Mouse (Mus musculus) forebrain, embryonic 12.5 days (tissue): ENCODE measurements around the gene Il21r. TPM values are rescaled to one million over a fixed set of nuclear protein-coding genes. Genes with fewer than 3 reads are reported as not detected.

ENCODE experiments used
- ATAC-seq: fragments of 200-750 bp; cut with Nextera tagmentation; 2 replicates; pipeline ENCODE4 v1.8.0; 2017; ENCODE audit warnings: moderate TSS enrichment; ENCODE audit not compliant: low FRiP score
- H3K27ac ChIP-seq: fragments of 300-500 bp; sonication (generic); 2 replicates; pipeline ENCODE4 v1.5.1; 2016; ENCODE audit warnings: mild to moderate bottlenecking
- H3K27me3 ChIP-seq: fragments of 300-500 bp; sonication (generic); 2 replicates; pipeline ENCODE4 v1.6.1; 2016; ENCODE audit warnings: mild to moderate bottlenecking
- H3K36me3 ChIP-seq: fragments of 300-500 bp; sonication (generic); replicated peaks from 2 replicates; pipeline ENCODE4 v1.6.1; 2016; ENCODE audit warnings: mild to moderate bottlenecking
- H3K4me1 ChIP-seq: fragments of 300-500 bp; sonication (generic); 2 replicates; pipeline ENCODE4 v1.6.1; 2016
- H3K4me2 ChIP-seq: fragments of 300-500 bp; sonication (generic); 2 replicates; pipeline ENCODE4 v1.6.1; 2016; ENCODE audit warnings: mild to moderate bottlenecking, moderate library complexity
- H3K4me3 ChIP-seq: fragments of 300-500 bp; sonication (generic); replicated peaks from 2 replicates; pipeline ENCODE4 v1.5.1; 2016; ENCODE audit warnings: mild to moderate bottlenecking
- H3K9ac ChIP-seq: fragments of 300-500 bp; sonication (generic); 2 replicates; pipeline ENCODE4 v1.6.1; 2016; ENCODE audit warnings: mild to moderate bottlenecking
- H3K9me3 ChIP-seq: fragments of 300-500 bp; sonication (generic); 2 replicates; pipeline ENCODE4 v1.6.1; 2016
- WGBS: fragments of 180-500 bp; shearing (Covaris S2); methylation state at CpG from one replicate; pipeline ENCODE4 v1.1.7; 2016; 5-methylcytosine and 5-hydroxymethylcytosine counted together
- polyA plus RNA-seq: library from polyadenylated mRNA; unstranded; fragments of >200 nt; fragmentation: Nextera tagmentation; extraction: Ambion mirVana; gene quantifications from 2 replicates; pipeline ENCODE4 v1.2.1, GENCODE M21; 2016

Gene Il21r
- polyA plus RNA-seq, 1 experiment from 2014 or later = 0.31 TPM

DNA sequence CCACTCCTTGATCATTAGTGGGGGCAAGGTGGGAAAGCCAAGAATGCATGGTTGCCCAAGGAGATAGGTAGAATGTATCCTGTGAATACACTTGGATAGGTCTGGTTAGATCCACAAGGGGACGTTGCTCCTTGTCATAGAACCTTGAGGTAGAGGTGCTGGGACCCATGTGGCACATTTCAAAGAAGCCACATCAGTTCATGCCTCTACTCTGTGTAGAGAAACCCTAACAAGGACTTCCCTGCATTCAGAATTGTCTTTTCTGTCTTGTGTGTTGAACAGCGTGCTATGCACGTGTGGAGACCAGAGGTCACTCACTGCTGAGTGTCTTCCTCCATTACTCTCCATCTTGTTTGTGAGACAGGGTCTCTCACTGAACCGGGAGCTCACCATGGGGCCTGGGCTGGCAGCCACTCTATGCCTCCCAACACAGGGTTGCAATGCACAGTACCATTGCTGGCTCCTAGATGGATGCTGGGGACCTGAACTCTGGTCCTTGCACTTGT is 5.0 kb downstream of the Il21r start:
- Histone ChIP-seq H3K27me3 (no peaks in the 10 kb centered on the region), H3K36me3 (no peaks in the 10 kb centered on the region), H3K9ac (no peak overlapping the region), H3K4me3 (no peak overlapping the region), H3K27ac (no peak overlapping the region), H3K4me2 (no peak overlapping the region), H3K9me3 (no peaks in the 10 kb centered on the region), H3K4me1 (no peaks in the 10 kb centered on the region)
- 89% methylated on average over 4 of the region's 4 CpGs for WGBS
- ATAC-seq = no peak

DNA sequence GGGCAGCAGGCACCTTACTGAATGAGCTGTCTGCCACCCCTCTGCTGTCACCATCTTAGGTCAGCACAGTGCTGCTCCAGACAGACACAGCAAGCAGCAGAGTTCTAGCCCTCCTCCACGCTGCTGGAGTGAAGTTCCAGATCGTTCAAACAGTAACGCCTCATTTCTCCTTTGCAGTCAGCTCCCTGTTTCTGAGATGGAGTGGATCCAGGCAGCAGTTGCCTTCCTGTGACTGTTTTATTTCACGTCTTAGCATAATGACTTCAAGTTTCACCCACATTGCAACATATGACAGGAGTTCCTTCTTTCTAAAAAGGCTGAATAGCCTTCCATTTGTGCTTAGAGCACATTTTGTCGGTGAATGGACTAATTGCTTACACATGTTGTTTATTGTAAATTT is 10.3 kb downstream of the Il21r start:
- Histone ChIP-seq H3K27me3 (no peaks in the 10 kb centered on the region), H3K9me3 (no peaks in the 10 kb centered on the region)
- no peak for ATAC-seq

DNA sequence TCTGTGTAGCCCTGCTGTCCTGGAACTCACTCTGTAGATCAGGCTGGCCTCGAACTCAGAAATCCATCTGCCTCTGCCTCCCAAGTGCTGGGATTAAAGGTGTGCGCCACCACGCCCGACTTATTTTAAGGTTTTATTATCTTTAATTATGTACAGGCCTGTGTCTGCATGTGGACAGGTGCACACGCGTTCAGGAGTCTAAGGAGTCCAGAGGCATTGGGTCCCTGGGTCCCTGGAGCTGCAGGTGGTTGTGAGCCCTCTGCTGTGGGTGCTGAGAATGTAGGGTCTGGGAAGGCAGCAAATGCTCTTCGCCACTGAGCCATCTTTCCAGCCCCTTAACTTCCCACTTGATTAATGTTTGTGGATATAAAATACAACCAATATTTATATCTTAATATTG is 12.2 kb downstream of the Il21r start:
- no peaks in the 10 kb centered on the region for H3K27me3 ChIP-seq
- no peak overlapping the region for H3K4me3 ChIP-seq
- ATAC-seq = no peak
- H3K9me3 ChIP-seq = no peaks in the 10 kb centered on the region
- no peaks in the 10 kb centered on the region for H3K4me1 ChIP-seq
- no peak overlapping the region for H3K9ac ChIP-seq
- no peak overlapping the region for H3K4me2 ChIP-seq
- no peaks in the 10 kb centered on the region for H3K36me3 ChIP-seq
- no peak overlapping the region for H3K27ac ChIP-seq
- 93% methylated on average over 7 of the region's 7 CpGs for WGBS

More for the DNA sequence above, 10.3 kb downstream of the Il21r start:
- WGBS = 81% methylated on average over 5 of the region's 5 CpGs
- Histone ChIP-seq H3K4me3 (no peak overlapping the region), H3K36me3 (no peaks in the 10 kb centered on the region), H3K4me1 (no peaks in the 10 kb centered on the region), H3K4me2 (no peak overlapping the region), H3K9ac (no peak overlapping the region), H3K27ac (no peak overlapping the region)

DNA sequence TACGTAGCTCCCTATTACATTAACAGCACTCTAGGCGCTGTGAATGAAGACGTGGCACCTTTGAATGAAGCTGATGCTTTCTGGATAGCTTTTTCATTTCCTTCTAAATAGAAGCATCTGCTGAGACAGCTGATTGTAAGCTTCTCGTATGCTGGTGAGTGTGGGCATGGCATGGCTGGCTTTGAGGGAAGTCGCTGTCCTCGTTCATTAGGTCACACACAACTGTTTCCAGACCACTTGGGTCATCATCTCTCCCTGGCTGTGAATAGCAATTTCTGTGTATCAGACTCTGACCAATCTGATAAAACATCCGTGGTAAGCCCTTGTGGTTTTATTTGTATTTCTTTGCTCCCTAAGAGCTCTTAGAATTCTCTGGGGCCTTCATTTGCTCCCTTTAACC is 14.8 kb downstream of the Il21r start:
- Histone ChIP-seq H3K4me1 (no peaks in the 10 kb centered on the region), H3K4me2 (no peak overlapping the region), H3K9ac (no peak overlapping the region), H3K9me3 (no peaks in the 10 kb centered on the region), H3K4me3 (no peak overlapping the region), H3K36me3 (no peaks in the 10 kb centered on the region), H3K27me3 (no peaks in the 10 kb centered on the region), H3K27ac (no peak overlapping the region)
- WGBS = 88% methylated on average over 7 of the region's 7 CpGs
- ATAC-seq = no peak

DNA sequence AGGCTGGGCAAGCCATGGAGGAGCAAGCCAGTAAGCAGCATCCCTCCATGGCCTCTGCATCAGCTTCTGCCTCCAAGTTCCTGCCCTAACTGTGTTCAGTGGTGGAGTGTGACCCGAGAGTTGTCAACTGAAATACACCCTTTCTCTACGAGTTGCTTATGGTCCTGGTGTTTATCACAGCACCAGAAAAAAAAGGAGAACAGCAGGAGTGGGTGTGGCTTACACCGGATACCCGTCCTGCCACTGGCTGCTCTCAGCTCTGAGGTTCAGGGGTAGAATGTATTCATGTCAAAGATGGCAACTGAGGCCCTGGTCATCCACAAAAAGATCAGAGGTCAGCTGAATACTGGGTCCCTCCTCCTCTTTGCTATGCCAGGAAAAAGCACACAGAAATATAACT is 16.8 kb downstream of the Il21r start:
- Histone ChIP-seq H3K36me3 (no peaks in the 10 kb centered on the region), H3K27ac (no peak overlapping the region), H3K4me2 (no peak overlapping the region), H3K4me1 (no peaks in the 10 kb centered on the region), H3K9ac (no peak overlapping the region), H3K9me3 (no peaks in the 10 kb centered on the region), H3K27me3 (no peaks in the 10 kb centered on the region), H3K4me3 (no peak overlapping the region)
- no peak for ATAC-seq
- 87% methylated on average over 4 of the region's 4 CpGs for WGBS

DNA sequence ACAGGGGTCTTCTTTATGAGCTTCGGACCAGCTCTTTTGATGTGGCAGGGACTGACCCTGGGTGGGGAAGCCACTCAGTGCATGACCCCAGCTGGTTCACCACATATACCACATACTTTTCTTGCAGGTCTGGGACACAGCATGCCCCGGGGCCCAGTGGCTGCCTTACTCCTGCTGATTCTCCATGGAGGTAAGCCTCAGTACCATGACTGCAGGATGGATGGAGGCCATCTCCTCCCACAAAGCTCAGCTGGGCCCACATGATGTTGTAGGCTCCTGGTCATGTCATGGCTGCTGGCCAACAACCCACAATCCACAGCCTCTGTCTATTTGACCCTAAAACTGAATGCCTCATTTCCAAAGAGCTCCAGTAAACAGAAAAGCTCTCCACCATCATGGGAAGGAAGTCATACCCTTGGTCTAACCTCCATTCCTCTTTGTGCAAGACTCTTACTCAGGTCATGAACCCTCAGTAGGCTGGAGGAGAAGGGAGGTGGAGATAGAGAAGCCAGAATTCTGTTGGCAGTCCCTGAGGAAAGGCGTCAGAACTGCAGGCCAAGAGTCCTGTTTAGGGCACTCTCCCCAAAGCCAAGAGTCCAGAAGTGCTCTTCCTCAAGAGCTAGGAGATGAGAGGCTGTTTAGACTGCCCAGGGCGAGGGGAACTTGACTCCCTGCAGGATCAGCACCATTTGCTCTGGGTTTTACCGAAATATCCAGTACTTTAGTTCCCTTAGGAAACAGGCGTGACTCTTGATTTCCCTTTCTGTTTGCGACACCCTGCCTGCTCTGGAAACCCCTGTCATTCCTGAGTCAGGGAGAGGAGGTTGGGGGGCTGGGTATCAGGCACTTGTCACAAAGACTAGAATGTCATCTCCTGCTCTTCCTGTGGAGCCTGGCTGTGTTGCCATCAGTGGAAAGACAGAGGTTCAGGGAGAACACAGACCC is 19.8 kb downstream of the Il21r start:
- Histone ChIP-seq H3K4me1 (no peaks in the 10 kb centered on the region), H3K27me3 (no peaks in the 10 kb centered on the region), H3K4me2 (no peak overlapping the region), H3K9me3 (no peaks in the 10 kb centered on the region), H3K9ac (no peak overlapping the region), H3K36me3 (no peaks in the 10 kb centered on the region), H3K4me3 (no peak overlapping the region), H3K27ac (no peak overlapping the region)
- ATAC-seq = no peak
- WGBS = 81% methylated on average over 7 of the region's 7 CpGs

DNA sequence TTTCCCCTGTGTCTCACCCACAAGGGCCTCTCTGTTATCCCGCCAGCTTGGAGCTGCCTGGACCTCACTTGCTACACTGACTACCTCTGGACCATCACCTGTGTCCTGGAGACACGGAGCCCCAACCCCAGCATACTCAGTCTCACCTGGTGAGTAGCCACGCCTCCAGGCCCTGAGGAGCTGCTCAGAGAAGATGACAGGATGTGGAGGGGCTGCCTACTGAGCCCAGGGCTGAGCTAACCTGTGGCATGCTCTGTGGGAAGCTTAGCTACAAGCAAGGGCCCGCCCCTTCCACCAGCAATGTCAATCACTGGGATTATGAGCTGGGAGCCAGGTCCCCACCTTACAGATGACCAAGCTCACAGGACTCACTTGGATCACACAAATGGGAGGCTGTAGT is 22.0 kb downstream of the Il21r start:
- WGBS = 70% methylated on average over 4 of the region's 4 CpGs

DNA sequence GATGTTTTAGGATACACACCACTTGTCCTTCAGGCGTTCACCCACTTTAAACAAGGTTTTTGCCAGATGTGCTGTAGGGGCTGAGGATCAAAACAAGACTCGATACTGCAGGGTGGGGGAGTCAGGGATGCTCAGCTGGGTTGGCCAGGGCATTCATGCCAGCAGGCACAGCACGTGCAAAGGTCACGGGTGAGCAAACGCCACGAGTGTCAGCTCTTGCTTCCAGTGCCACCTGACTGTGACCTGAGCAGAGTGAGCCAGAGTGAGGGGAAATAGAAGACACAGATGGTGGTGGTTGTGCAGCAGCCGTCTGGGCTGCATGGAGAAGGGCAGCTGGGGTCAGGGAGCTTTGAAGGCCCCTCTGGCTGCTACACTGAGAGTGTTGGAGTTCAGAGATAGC is 22.6 kb downstream of the Il21r start:
- Histone ChIP-seq H3K4me3 (no peak overlapping the region), H3K4me2 (no peak overlapping the region), H3K27ac (no peak overlapping the region), H3K27me3 (no peaks in the 10 kb centered on the region), H3K9me3 (peaks cover 4% of the 10 kb centered on the region; the same call in 1 of the 2 replicates), H3K9ac (no peak overlapping the region), H3K36me3 (no peaks in the 10 kb centered on the region), H3K4me1 (no peaks in the 10 kb centered on the region)
- 71% methylated on average over 7 of the region's 7 CpGs for WGBS
- no peak for ATAC-seq

More for the DNA sequence above, 22.0 kb downstream of the Il21r start:
- Histone ChIP-seq H3K4me3 (no peak overlapping the region), H3K9ac (no peak overlapping the region), H3K4me1 (no peaks in the 10 kb centered on the region), H3K9me3 (peaks cover 4% of the 10 kb centered on the region; the same call in 1 of the 2 replicates), H3K27ac (no peak overlapping the region), H3K36me3 (no peaks in the 10 kb centered on the region), H3K4me2 (no peak overlapping the region), H3K27me3 (no peaks in the 10 kb centered on the region)
- no peak for ATAC-seq

DNA sequence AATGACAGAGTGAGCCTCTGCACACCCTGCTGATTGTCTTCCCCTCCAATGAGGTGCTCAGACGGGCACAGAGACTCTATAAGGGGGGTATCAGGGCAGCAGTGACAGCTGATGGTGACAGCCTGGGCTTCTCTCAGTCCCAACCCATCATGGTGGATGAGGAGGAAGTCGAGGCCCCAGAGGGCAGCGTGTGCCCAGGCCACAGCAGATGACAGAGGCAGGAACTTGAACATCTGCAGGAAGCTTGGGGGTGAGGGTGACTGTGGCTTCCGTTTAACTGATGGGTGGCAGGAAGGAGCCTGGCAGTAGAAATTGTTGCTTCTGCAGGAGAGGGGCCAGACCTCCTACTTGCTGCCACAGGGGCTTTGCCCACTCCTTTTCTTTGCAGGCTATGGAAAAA is 27.1 kb downstream of the Il21r start:
- peaks cover 4% of the 10 kb centered on the region; the same call in 1 of the 2 replicates for H3K9me3 ChIP-seq
- 67% methylated on average over 4 of the region's 4 CpGs for WGBS
- H3K4me3 ChIP-seq = no peak overlapping the region

DNA sequence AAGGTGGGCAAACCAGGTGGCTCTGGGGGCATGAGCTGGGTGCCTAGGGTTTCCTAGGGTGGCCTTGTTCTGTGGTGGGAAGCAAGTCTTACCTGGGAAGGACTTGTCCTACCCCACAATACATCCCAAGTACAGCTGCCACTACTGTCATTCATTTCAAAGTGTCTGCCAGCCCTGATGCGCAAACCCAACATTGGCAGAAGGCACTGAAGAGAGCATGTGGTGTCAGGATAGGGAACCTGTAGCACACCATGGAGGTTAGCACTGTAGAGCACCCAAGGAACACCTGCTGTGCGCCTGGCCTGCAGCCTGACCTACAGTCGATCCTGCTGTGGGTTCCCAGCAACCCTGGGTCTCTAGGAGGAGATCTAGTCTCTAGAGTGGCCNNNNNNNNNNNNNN is 27.8 kb downstream of the Il21r start:
- Histone ChIP-seq H3K27me3 (no peaks in the 10 kb centered on the region), H3K4me1 (peaks cover 9% of the 10 kb centered on the region), H3K9ac (no peak overlapping the region), H3K4me3 (no peak overlapping the region), H3K36me3 (no peaks in the 10 kb centered on the region), H3K27ac (no peak overlapping the region), H3K4me2 (no peak overlapping the region), H3K9me3 (peaks cover 4% of the 10 kb centered on the region; the same call in 1 of the 2 replicates)
- WGBS = 92% methylated on average over 3 of the region's 3 CpGs
- ATAC-seq = no peak

More for the DNA sequence above, 27.1 kb downstream of the Il21r start:
- H3K4me1 ChIP-seq = peaks cover 9% of the 10 kb centered on the region
- no peaks in the 10 kb centered on the region for H3K27me3 ChIP-seq
- no peak overlapping the region for H3K9ac ChIP-seq
- no peak for ATAC-seq
- no peak overlapping the region for H3K4me2 ChIP-seq
- H3K27ac ChIP-seq = no peak overlapping the region
- H3K36me3 ChIP-seq = no peaks in the 10 kb centered on the region

DNA sequence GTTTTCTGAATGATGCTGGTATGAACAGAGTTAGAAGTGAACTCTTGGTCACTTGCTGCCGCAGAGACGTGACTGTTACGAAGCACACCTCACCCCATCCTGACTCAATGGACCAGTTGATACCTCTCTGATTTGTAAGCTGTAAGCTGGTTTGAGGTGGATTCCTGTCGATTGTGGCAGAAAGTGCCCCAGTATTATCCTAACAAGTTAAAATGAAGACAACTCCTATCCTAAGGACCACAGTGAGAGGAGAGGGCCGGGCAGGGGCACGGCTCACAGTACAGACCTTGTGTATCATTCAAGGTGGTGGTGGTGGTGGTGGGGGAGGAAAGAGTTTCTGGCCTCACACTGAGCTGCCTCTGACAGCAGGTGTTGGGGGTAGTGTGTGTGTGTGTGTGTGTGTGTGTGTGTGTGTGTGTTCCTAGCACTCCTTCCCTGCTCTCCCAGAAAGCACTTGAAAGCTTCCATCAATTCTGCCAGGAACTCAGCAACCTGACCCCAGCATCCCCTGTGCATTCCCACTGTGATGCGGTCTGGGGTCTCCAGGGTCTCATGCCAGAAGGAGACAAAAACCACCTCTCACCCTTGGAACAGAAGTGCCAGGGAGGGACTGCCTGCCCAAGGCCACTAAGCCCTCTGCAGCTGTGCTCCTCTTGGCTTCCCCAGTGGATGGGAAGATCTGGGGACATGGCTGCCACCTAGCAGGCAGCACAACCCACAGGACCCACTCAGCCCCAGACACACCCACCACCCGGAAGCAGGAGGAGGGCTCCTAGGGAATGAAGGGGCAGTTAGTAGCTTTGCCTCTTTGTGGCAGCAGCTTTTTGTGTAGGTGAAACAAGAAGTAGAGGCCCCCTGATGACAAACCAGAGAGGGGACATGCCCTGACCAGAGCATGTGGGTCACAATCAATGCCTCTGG is 34.3 kb downstream of the Il21r start:
- no peak for ATAC-seq
- H3K9ac ChIP-seq = no peak overlapping the region
- H3K27me3 ChIP-seq = no peaks in the 10 kb centered on the region
- H3K4me2 ChIP-seq = no peak overlapping the region
- H3K4me3 ChIP-seq = no peak overlapping the region
- no peaks in the 10 kb centered on the region for H3K9me3 ChIP-seq
- H3K36me3 ChIP-seq = peaks cover 32% of the 10 kb centered on the region
- H3K4me1 ChIP-seq = peaks cover 12% of the 10 kb centered on the region
- 87% methylated on average over 8 of the region's 8 CpGs for WGBS
- H3K27ac ChIP-seq = no peak overlapping the region

DNA sequence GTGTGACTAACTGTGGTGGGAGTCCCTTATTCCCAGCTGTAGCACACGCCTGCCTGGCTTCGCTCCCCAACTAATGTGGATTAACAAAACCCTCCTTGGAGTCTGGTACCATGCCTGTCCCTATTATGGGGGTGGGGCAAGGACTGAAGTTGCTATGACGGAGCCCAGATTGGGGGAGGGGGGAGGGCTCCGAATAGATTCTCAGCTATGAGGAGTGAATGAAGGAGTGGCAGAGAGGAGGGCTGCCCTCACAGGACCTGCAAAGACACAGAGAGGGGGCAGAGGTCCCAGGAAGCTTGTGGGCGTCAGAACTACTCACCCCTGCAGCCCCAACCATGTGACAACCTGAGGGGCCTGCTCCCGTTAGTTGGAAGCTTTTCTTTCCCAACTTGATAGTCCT is 35.1 kb downstream of the Il21r start:
- H3K27ac ChIP-seq = no peak overlapping the region
- peaks cover 41% of the 10 kb centered on the region for H3K36me3 ChIP-seq
- peaks cover 11% of the 10 kb centered on the region for H3K4me1 ChIP-seq
- no peak overlapping the region for H3K4me2 ChIP-seq
- H3K9ac ChIP-seq = no peak overlapping the region
- H3K4me3 ChIP-seq = no peak overlapping the region
- peak; percentile 2 for ATAC-seq
- 69% methylated on average over 6 of the region's 6 CpGs for WGBS
- H3K9me3 ChIP-seq = no peaks in the 10 kb centered on the region
- no peaks in the 10 kb centered on the region for H3K27me3 ChIP-seq
